Mouse (Mus musculus): Measurements from ENCODE around the gene Fam19a1. TPM values are rescaled to one million over a fixed set of nuclear protein-coding genes. Genes with fewer than 3 reads are reported as not detected.

Fam19a1 gene
- total and polyA plus RNA-seq, 3 experiments, result 0.49 TPM; not detected in 2

- Histone ChIP-seq H3K4me1 (ENCODE audit: insufficient read depth, low read depth, low read length) (no peaks in the 10 kb centered on the region), H3K4me3 (ENCODE audit: low read depth, low read length) (no peak overlapping the region), H3K36me3 (replicated peaks) (no peaks in the 10 kb centered on the region), H3K27me3 (ENCODE audit: insufficient read depth, low read length) (no peaks in the 10 kb centered on the region), H3K9me3 (replicated peaks) (peaks cover 12% of the 10 kb centered on the region)
- ATAC-seq (ENCODE audit: extremely low read depth, insufficient number of reproducible peaks, low FRiP score, poor library complexity, severe bottlenecking) (no peak), DNase-seq (ENCODE audit: low spot score) (no peak)
- TF ChIP-seq TAL1 (conservative IDR thresholded peaks at IDR 0.05; ENCODE audit: low read depth, low read length), result no peak
- TF ChIP-seq CTCF (IDR thresholded peaks at IDR 0.05; ENCODE audit: low read depth, low read length), result no peak
- TF ChIP-seq GATA1 (IDR thresholded peaks at IDR 0.05; ENCODE audit: borderline replicate concordance, low read length), result no peak
- TF ChIP-seq GATA2 (IDR thresholded peaks at IDR 0.05; ENCODE audit: borderline replicate concordance, low read depth, low read length), result no peak
Observed at GRCm38 (mm10) chr6:96111656-96112055, 1.3 kb upstream of the Fam19a1 start.

- Histone ChIP-seq H3K27me3 (ENCODE audit: insufficient read depth, low read length) (no peaks in the 10 kb centered on the region), H3K36me3 (replicated peaks) (no peaks in the 10 kb centered on the region), H3K4me3 (ENCODE audit: low read depth, low read length) (no peak overlapping the region), H3K4me1 (ENCODE audit: insufficient read depth, low read depth, low read length) (no peaks in the 10 kb centered on the region), H3K9me3 (replicated peaks) (peaks cover 25% of the 10 kb centered on the region)
- ATAC-seq (ENCODE audit: extremely low read depth, insufficient number of reproducible peaks, low FRiP score, poor library complexity, severe bottlenecking) (no peak), DNase-seq (ENCODE audit: low spot score) (no peak)
- no peak for TF ChIP-seq TAL1 (conservative IDR thresholded peaks at IDR 0.05; ENCODE audit: low read depth, low read length)
- no peak for TF ChIP-seq CTCF (IDR thresholded peaks at IDR 0.05; ENCODE audit: low read depth, low read length)
- no peak for TF ChIP-seq GATA2 (IDR thresholded peaks at IDR 0.05; ENCODE audit: borderline replicate concordance, low read depth, low read length)
- TF ChIP-seq POLR2AphosphoS5 (IDR thresholded peaks at IDR 0.05; ENCODE audit: insufficient replicate concordance, low read depth, low read length), result no peak
- no peak for TF ChIP-seq GATA1 (IDR thresholded peaks at IDR 0.05; ENCODE audit: borderline replicate concordance, low read length)
Observed at GRCm38 (mm10) chr6:96114151-96114550, 1.2 kb downstream of the Fam19a1 start.

- no peak for TF ChIP-seq TAL1 (conservative IDR thresholded peaks at IDR 0.05; ENCODE audit: low read depth, low read length)
- TF ChIP-seq GATA1 (IDR thresholded peaks at IDR 0.05; ENCODE audit: borderline replicate concordance, low read length), result no peak
- no peak for TF ChIP-seq CTCF (IDR thresholded peaks at IDR 0.05; ENCODE audit: low read depth, low read length)
- TF ChIP-seq GATA2 (IDR thresholded peaks at IDR 0.05; ENCODE audit: borderline replicate concordance, low read depth, low read length), result no peak
- TF ChIP-seq POLR2AphosphoS5 (IDR thresholded peaks at IDR 0.05; ENCODE audit: insufficient replicate concordance, low read depth, low read length), result no peak
- ATAC-seq (ENCODE audit: extremely low read depth, insufficient number of reproducible peaks, low FRiP score, poor library complexity, severe bottlenecking) (no peak), DNase-seq (ENCODE audit: low spot score) (no peak)
- no peak overlapping the region for H3K4me3 ChIP-seq (ENCODE audit: low read depth, low read length)
- H3K9me3 ChIP-seq (replicated peaks), result peaks cover 30% of the 10 kb centered on the region
- H3K4me1 ChIP-seq (ENCODE audit: insufficient read depth, low read depth, low read length), result no peaks in the 10 kb centered on the region
- no peaks in the 10 kb centered on the region for H3K36me3 ChIP-seq (replicated peaks)
- no peaks in the 10 kb centered on the region for H3K27me3 ChIP-seq (ENCODE audit: insufficient read depth, low read length)
Observed at GRCm38 (mm10) chr6:96116148-96116533, 3.2 kb downstream of the Fam19a1 start.

GRCm38 (mm10) chr6:96116534-96117272, 3.7 kb downstream of the Fam19a1 start:
- H3K9me3 ChIP-seq (replicated peaks), result peaks cover 30% of the 10 kb centered on the region
- no peaks in the 10 kb centered on the region for H3K36me3 ChIP-seq (replicated peaks)
- no peak for DNase-seq (ENCODE audit: low spot score)
- no peak for ATAC-seq (ENCODE audit: extremely low read depth, insufficient number of reproducible peaks, low FRiP score, poor library complexity, severe bottlenecking)
- H3K27me3 ChIP-seq (ENCODE audit: insufficient read depth, low read length), result no peaks in the 10 kb centered on the region
- no peak overlapping the region for H3K4me3 ChIP-seq (ENCODE audit: low read depth, low read length)
- H3K4me1 ChIP-seq (ENCODE audit: insufficient read depth, low read depth, low read length), result no peaks in the 10 kb centered on the region
- no peak for TF ChIP-seq POLR2AphosphoS5 (IDR thresholded peaks at IDR 0.05; ENCODE audit: insufficient replicate concordance, low read depth, low read length)
- TF ChIP-seq TAL1 (conservative IDR thresholded peaks at IDR 0.05; ENCODE audit: low read depth, low read length), result no peak
- no peak for TF ChIP-seq GATA2 (IDR thresholded peaks at IDR 0.05; ENCODE audit: borderline replicate concordance, low read depth, low read length)
- no peak for TF ChIP-seq CTCF (IDR thresholded peaks at IDR 0.05; ENCODE audit: low read depth, low read length)
- TF ChIP-seq GATA1 (IDR thresholded peaks at IDR 0.05; ENCODE audit: borderline replicate concordance, low read length), result no peak

DNA sequence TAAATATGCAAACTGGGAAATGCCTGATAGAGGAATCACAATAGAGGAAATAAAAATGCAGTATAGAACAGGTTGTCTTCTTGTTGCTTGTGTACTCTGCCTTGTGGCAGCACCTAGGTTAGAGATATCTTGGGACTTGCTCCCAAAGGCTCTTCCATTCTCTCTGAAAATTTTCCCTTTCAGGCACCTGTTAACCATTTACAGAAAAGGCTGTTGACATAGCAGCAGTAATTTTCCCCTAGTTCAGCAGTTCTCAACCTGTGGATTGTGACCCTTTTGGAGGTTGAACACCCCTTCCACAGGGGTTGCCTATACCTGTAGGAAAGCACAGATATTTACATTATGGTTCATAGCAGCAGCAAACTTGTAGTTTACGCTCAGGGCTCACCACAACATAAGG, 30.4 kb downstream of the Fam19a1 start:
- H3K36me3 ChIP-seq (replicated peaks), result no peaks in the 10 kb centered on the region
- TF ChIP-seq CTCF (IDR thresholded peaks at IDR 0.05; ENCODE audit: low read depth, low read length) (no peak), POLR2AphosphoS5 (IDR thresholded peaks at IDR 0.05; ENCODE audit: insufficient replicate concordance, low read depth, low read length) (no peak), GATA1 (IDR thresholded peaks at IDR 0.05; ENCODE audit: borderline replicate concordance, low read length) (no peak), GATA2 (IDR thresholded peaks at IDR 0.05; ENCODE audit: borderline replicate concordance, low read depth, low read length) (no peak), TAL1 (conservative IDR thresholded peaks at IDR 0.05; ENCODE audit: low read depth, low read length) (no peak)
- no peak for DNase-seq (ENCODE audit: low spot score)
- no peak overlapping the region for H3K4me3 ChIP-seq (ENCODE audit: low read depth, low read length)
- no peak for ATAC-seq (ENCODE audit: extremely low read depth, insufficient number of reproducible peaks, low FRiP score, poor library complexity, severe bottlenecking)
- H3K9me3 ChIP-seq (replicated peaks), result peaks cover 12% of the 10 kb centered on the region
- H3K4me1 ChIP-seq (ENCODE audit: insufficient read depth, low read depth, low read length), result no peaks in the 10 kb centered on the region
- H3K27me3 ChIP-seq (ENCODE audit: insufficient read depth, low read length), result no peaks in the 10 kb centered on the region

DNA sequence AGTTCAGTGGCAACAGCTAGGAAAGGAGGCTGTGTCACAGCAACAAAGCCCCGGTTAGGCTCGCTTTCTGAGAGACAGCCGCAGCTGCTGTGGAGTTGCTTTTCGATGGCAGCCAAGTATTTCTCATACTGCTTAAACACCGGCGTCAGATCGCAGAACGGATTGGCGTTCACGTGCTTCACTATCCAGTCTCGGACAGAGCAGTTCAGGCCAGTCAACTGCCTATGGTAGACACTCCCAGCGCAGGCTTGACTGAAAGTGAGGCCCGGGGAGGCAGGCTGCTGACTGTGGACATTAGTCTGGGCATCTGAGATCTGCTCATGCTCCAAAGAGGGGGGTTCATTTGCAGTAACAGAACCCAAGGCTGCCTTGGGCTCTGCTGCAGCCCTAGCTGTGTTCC, 52.4 kb downstream of the Fam19a1 start:
- H3K4me1 ChIP-seq (ENCODE audit: insufficient read depth, low read depth, low read length), result no peaks in the 10 kb centered on the region
- H3K4me3 ChIP-seq (ENCODE audit: low read depth, low read length), result 0 out of 2 replicates have a peak overlapping the region, but pooled peaks have one; percentile 32
- H3K36me3 ChIP-seq (replicated peaks), result no peaks in the 10 kb centered on the region
- TF ChIP-seq CTCF (IDR thresholded peaks at IDR 0.05; ENCODE audit: low read depth, low read length) (no peak), POLR2AphosphoS5 (IDR thresholded peaks at IDR 0.05; ENCODE audit: insufficient replicate concordance, low read depth, low read length) (no peak), TAL1 (conservative IDR thresholded peaks at IDR 0.05; ENCODE audit: low read depth, low read length) (no peak)
- H3K27me3 ChIP-seq (ENCODE audit: insufficient read depth, low read length), result no peaks in the 10 kb centered on the region
- ATAC-seq (ENCODE audit: extremely low read depth, insufficient number of reproducible peaks, low FRiP score, poor library complexity, severe bottlenecking), result no peak
- H3K9me3 ChIP-seq (replicated peaks), result peaks cover 24% of the 10 kb centered on the region
- DNase-seq (ENCODE audit: low spot score), result no peak

Data from G1E (cell line).